Mouse (Mus musculus): ENCODE measurements around the gene Sult3a2. TPM values are rescaled to one million over a fixed set of nuclear protein-coding genes. Genes with fewer than 3 reads are reported as not detected.

Gene Sult3a2
- polyA plus RNA-seq, 1 experiment: not detected

DNA sequence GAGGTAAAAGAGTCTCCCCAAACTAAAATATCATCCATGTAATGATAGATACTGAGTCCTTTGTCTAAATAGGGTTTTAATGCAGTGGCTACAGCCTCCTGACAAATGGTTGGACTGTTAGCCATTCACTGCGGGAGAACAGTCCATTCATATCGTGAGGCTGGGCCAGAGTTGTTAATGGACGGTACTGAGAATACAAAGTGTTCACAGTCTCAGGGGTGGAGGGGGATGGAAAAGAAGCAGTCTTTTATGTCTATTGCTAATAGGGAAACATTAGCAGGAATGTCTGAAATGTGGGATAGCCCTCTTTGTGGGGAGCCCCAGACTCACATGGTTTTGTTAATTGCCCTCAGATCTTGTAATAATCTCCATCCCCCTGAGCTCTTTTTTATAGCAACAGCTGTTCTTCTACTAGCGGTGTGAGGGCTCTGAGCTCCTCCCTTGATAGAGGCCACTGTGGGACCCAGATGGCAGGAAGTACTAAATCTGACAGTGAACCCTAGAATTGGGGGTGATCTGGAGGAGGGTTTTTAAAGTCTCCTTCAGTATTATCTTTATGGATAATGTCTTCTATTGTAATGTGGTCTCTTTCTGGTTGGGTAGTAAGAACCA is 64.6 kb downstream of the Sult3a2 start:
- Histone ChIP-seq H3K27me3 (ENCODE audit: control insufficient read depth, insufficient read depth, insufficient read length) (no peaks in the 10 kb centered on the region), H3ac (ENCODE audit: control insufficient read depth, insufficient read length) (no peak overlapping the region), H3K79me2 (ENCODE audit: control insufficient read depth, insufficient read depth) (no peaks in the 10 kb centered on the region), H3K4me2 (ENCODE audit: low read depth) (no peak overlapping the region), H3K4me3 (no peak overlapping the region), H3K36me3 (ENCODE audit: control insufficient read depth, insufficient read depth) (no peaks in the 10 kb centered on the region)
- no peak for TF ChIP-seq USF1 (IDR thresholded peaks at IDR 0.05; ENCODE audit: low read depth)
- no peak for TF ChIP-seq MYOD1 (IDR thresholded peaks at IDR 0.05; ENCODE audit: control insufficient read depth in 1 of 3, insufficient read length in 2 of 3, low read depth in 2 of 3)
- TF ChIP-seq CEBPB (IDR thresholded peaks at IDR 0.05; ENCODE audit: insufficient read depth, poor library complexity, severe bottlenecking): no peak
- TF ChIP-seq MYOG (IDR thresholded peaks at IDR 0.05; ENCODE audit: control insufficient read depth in 1 of 3, insufficient read depth in 1 of 3, insufficient read length in 2 of 3, low read depth in 2 of 3): no peak
- TF ChIP-seq TCF3 (IDR thresholded peaks at IDR 0.05; ENCODE audit: insufficient read length, low read depth): no peak
- TF ChIP-seq POLR2A (IDR thresholded peaks at IDR 0.05; ENCODE audit: insufficient read length, low read depth): no peak
- TF ChIP-seq POLR2AphosphoS2 (IDR thresholded peaks at IDR 0.05; ENCODE audit: insufficient read length, low read depth): no peak

Other genes with a start within 250 kb of the Sult3a2 start
- gene Clvs2, start 161.9 kb downstream of the Sult3a2 start, polyA plus RNA-seq (2012; fragmentation: generic; extraction: Trizol): not detected
- gene Sult3a1, start 71.0 kb upstream of the Sult3a2 start, polyA plus RNA-seq (2012; fragmentation: generic; extraction: Trizol): not detected
- gene Rsph4a, start 118.4 kb upstream of the Sult3a2 start, polyA plus RNA-seq (2012; fragmentation: generic; extraction: Trizol): 0.01 TPM
- gene Zup1, start 164.6 kb upstream of the Sult3a2 start, polyA plus RNA-seq (2012; fragmentation: generic; extraction: Trizol): 2.2 TPM
- gene Rwdd1, start 232.9 kb upstream of the Sult3a2 start, polyA plus RNA-seq (2012; fragmentation: generic; extraction: Trizol): 83.6 TPM